Mouse (Mus musculus): ENCODE results near the gene Nutm1. TPM values are rescaled to one million over a fixed set of nuclear protein-coding genes. Genes with fewer than 3 reads are reported as not detected.
A peak's percentile ranks its signal among the peaks of the same experiment; 100 is the strongest.

Nutm1 gene
- total RNA-seq, 2 experiments from 2014 or later, result not detected

DNA sequence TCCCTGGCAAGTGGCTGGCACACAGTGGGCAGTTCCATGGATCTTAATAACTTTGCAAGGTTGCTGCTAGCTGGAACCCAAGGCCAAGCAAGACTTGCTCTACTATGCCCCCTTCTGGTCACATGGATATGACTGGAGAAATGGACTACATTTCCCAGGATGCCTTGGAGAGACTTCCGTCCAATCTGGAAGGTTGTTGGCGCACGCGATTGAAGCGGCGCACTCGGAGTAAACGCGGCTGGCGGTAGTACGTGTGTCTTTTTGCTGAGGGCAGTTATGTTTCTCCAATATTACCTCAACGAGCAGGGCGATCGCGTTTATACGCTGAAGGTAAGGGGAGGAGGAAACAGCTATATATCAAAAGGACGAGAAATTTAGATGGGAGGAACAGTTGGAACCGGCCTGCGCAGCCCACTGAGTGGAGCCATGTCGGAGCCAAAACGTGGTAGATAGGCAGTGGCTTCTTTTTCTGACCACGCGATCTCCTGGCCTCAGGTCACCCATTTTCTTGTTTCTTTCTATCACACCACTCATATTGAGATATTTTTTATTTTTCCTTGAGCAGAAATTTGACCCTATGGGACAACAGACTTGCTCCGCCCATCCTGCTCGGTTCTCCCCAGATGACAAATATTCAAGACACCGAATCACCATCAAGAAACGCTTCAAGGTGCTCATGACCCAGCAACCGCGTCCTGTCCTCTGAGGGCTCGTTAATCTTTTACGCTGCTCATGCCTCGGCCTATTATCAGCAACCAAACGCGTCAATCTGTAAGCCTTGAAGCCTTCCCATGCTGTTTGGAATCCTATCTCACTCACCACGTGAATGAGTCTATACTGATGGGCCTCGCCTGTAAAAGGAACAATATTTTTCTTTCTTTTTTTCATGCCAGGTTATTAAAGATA is 2.9 kb upstream of the Nutm1 start, which contains the start of gene Nop10:
Gene Nop10, plus strand, starts transcription at position 179 of the 906 bp plus-strand sequence.
- peak; percentile 86 to 94 for DNase-seq (ENCODE audit: low spot score in 2 of 2)

DNA sequence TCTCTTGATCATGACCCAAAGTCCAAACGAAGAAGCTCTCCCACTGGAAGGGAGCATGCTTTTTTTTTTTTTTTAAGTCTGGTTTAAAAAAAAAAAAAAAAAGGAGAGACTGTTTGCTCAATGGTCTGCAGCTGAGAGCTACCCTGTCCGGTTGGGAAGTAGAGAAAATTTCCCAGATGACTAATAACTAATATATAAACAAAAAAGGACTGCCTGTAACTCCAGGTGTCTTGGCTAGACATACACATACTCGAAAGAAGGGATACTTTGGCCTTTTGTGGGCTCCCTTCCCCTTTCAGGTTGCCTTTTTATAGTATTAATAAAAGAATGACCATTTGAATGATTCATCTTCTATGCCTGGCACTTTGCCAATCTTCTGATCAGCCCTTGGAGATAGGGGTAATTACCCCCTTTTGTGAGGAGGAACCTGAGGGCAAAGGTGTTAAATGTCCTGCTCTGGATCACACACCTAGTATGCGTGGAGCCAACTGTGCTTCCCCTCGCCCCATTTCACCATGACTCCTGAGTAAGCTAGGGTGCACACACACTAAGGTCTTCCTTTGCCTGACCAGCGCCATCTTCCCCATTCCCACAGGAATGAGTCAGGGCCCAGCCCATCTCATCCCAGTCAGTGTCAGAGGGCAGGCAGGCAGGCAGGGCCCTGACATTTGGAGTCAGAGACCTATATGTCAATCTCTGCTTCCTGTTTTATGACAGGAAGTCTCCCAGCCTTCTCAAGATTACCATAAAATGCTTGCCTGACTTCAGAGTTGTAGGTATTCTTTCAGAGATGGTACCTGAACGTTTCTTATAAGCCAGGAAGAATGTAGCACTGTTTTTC is 4.2 kb downstream of the Nutm1 start:
- DNase-seq (ENCODE audit: low spot score in 2 of 2), result no peak

DNA sequence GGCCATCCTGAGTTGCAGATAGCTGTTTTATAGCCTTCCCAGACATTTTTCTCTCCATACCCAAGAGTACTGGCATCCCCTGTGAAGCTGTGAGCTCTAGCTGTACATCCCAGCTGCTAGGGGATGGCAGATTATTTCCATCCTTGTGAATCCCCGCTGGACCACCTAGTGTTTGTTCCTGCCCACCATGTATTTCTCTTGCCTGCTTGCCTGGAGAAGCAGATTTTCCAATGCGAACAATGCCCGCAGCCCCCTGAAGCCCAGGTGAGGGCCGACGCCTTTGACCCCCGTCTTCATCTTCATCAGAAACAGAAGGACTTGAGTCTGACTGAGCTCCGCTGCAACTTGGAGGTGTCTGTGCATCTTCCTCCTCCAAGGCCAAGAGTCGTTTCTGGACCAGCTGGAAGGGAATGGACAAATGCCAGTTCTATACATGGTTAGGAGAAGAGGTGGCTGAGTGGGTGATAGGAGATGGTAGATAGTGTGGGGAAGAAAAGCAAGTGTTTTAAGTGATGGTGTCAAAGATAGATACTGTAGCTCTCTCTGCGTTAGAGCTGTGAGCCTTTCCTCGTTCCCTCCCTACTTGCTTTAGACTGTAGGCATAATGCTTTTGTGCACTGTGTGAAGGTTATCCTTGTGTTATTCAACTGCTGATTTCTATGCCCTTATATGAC is 9.2 kb downstream of the Nutm1 start:
- no peak for DNase-seq (ENCODE audit: low spot score in 2 of 2)

DNA sequence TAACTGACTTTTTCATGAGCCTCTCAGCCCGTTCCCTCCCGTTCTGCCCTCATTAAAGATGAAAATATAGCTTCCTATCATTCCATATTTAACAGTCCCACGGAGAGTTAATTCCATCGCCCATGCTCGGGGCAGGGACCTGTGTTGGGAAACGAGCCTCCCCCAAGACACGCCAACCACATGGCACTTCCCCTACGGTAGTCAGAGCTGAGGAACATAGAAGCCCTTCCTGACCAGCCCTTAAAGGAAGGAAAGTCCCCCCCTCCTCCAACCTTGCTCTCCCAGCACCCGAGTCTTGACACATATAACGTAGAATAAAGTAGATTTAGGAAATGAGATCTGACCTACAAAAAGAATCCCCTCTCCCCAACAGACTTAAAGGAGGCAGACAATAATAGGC is 11.8 kb downstream of the Nutm1 start:
- no peak for DNase-seq (ENCODE audit: low spot score in 2 of 2)

- DNase-seq (ENCODE audit: low spot score in 2 of 2), result no peak
Observed at GRCm38 (mm10) chr2:112246193-112246592, 12.9 kb downstream of the Nutm1 start.

DNA sequence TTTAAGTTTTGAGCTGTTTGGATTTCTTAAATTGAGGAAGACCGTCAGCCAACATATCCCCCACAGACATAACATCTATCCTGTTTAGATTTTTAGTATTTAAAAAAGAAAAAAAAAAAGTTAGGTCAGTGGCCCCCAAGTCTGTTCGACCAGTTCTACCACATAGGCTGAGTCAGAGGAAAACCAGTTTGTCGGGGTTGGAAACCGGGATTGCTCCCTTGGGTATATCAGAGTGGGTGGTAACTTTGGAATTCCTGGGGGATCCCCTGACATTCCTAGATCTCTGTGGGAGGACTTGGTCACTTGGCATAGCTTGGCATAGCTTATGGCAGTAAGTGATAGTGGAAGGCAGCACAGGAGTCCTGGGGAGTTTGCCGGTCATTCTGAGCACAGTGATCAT is 13.8 kb downstream of the Nutm1 start:
- no peak for DNase-seq (ENCODE audit: low spot score in 2 of 2)

DNA sequence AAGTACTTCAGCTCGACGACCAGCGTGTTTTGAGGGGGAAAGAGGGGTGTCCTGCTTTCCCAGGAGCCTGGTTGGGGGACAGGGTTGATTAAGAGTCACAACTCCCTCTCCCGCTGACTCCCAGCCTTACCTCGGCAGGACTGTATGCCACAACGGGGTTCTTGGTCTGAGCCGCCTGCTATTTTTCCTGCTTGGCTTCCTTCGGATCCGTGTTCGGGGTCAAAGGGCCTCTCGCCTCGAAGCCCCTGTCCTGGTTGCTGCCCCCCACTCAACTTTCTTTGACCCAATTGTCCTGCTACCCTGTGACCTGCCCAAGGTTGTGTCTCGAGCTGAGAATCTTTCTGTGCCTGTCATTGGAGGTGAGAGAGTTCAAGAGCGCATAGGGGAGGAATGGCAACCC is 17.3 kb downstream of the Nutm1 start:
- DNase-seq (ENCODE audit: low spot score in 2 of 2), result no peak

- DNase-seq (ENCODE audit: low spot score in 2 of 2), result peak in 1 of 2 experiments; percentile 43
Observed at GRCm38 (mm10) chr2:112239935-112240721, 19.0 kb downstream of the Nutm1 start.

GRCm38 (mm10) chr2:112239212-112239934 is 19.7 kb downstream of the Nutm1 start, which contains the start of gene Lpcat4:
Gene Lpcat4 (plus strand): TSS chr2:112239468.
- DNase-seq (ENCODE audit: low spot score in 2 of 2), result peak; percentile 91 to 92

DNA sequence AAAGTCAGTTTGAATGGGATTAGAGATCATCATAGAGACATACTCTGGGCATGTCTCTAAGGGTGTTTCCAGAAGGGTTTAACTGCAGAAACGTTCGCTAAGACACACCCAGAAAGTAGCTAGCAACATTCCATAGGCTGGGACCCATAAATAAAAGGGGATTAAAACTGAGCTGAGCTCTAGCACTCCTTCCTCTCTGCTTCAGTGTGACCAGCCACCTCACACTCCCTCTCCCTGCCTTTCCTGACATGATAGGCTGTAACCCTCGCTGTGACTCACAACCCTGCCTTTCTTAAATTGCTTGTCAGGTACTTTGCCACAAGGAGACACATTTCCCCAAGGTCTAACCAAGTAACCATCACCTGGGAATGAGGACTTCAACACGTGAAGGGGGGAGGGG is 21.1 kb downstream of the Nutm1 start:
- no peak for DNase-seq (ENCODE audit: low spot score in 2 of 2)

GRCm38 (mm10) chr2:112236620-112237019 is 22.5 kb downstream of the Nutm1 start:
- no peak for DNase-seq (ENCODE audit: low spot score in 2 of 2)

- no peak for DNase-seq (ENCODE audit: low spot score in 2 of 2)
Observed at GRCm38 (mm10) chr2:112232623-112233022, 26.5 kb downstream of the Nutm1 start.

GRCm38 (mm10) chr2:112224356-112224755 is 34.7 kb downstream of the Nutm1 start:
- no peak for DNase-seq (ENCODE audit: low spot score in 2 of 2)

DNA sequence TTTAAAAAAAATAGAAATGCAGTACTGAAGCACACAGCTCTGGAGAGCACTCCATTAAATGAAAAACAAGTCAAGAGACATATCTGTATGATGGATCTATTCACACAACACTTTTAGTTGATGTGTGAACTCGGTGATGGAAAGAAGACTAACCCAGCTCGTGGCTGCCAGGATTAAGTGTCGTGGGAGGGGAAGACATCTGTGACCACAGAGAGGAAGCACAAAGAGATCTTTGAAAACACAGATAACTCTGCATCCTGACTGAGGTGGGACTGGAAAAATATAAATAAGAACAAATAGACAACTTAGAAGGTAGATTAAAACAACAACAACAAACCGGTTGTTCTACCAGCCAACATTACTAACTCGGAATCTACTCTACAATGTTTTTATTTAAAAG is 36.5 kb downstream of the Nutm1 start:
- no peak for DNase-seq (ENCODE audit: low spot score in 2 of 2)

- no peak for DNase-seq (ENCODE audit: low spot score in 2 of 2)
Observed at GRCm38 (mm10) chr2:112220880-112221279, 38.2 kb downstream of the Nutm1 start.

DNA sequence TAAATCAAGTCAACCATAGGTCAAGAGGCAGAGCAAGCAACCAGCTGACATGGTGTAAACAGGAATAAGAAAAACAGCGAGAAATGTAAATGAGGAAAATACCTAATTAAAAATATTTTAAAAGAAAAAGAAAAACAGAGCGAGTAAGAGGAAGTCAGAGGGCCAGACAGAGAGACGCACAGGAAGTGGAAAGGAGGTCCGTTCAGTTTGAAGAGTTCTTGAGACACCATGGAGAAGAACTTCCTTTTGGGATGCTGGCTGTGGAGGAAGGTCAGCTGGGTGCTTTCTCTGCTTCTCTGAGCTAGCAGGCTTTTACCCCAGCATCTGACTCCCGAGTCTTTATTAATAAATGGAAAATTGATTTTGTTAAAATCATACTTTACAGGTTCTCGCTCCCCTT is 41.5 kb downstream of the Nutm1 start:
- no peak for DNase-seq (ENCODE audit: low spot score in 2 of 2)

DNA sequence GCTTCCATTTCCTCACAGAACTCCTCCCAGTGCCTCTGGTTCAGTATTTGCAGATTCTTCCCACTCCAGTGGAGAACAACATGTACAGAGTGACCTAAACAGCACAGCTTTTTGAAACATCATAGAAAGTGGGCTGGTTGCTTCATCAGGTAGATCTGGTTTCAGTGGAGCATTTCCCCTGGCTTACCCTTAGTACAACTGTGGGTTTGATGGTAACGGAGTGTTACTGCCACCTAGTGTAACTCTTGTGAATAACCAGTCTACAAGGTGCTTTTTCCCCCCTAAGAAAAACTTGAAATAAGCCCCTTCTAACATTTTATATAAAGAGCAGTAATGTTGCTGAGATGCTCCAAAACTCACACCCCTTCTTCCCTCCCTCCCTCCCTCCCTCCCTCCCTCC is 43.1 kb downstream of the Nutm1 start:
- DNase-seq (ENCODE audit: low spot score in 2 of 2), result peak in 1 of 2 experiments; percentile 39

DNA sequence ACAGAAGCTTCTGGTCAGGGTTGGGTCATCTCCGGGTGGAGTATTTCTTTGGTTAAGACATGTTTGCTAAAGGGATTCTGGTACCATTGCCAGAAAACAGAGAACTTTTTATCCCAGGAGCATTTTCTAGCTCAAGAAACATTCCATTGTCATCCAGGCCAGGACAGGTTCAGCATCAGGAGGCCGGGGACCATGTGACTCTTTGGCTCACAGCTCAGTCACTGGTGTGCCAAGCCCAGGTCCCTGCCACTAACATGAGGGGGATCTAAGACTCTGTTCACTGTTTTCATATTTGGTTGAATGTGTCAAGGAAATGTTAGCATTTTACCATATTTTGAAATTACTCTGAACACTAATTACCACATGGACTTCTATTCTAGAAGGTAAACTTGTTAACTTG is 48.4 kb downstream of the Nutm1 start:
- no peak for DNase-seq (ENCODE audit: low spot score in 2 of 2)

DNA sequence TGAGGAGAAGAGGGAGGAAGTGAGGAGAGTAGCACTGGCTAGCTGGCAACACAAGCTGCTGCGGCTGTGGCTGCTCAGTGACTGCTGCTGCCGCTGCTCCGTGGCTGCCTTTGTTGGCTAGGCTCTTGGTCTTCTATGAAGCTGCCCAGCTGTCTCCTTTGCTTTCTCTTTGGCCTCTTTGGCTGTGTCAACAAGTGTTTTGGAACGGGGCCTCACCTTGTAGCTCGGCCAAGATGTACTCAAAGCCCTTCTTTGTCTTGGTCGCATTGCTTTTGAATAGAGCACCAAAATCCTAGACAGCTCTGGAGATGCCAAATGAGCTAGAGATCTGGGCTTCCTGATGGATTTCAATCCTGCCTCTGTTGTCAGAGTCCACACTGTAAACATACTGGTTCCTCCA is 48.9 kb downstream of the Nutm1 start:
- peak; percentile 76 to 93 for DNase-seq (ENCODE audit: low spot score in 2 of 2)

GRCm38 (mm10) chr2:112203056-112203455 is 56.0 kb downstream of the Nutm1 start:
- DNase-seq (ENCODE audit: low spot score in 2 of 2), result no peak
